Mouse (Mus musculus) gonadal fat pad, adult 2 months (tissue): ENCODE results near the gene Rplp1. TPM values are rescaled to one million over a fixed set of nuclear protein-coding genes. Genes with fewer than 3 reads are reported as not detected.

Experiments used
- DNase-seq: peaks from one replicate; pipeline ENCODE4 v3.0.0-alpha.2; 2012; ENCODE audit warnings: low read depth
- polyA plus RNA-seq: library from polyadenylated mRNA; depleted of rRNA; stranded (reverse); fragments of >200 nt; gene quantifications from 2 replicates; pipeline ENCODE4 v1.2.3, GENCODE M21; 2012; rRNA removed

Gene Rplp1
- 5,115 and 7,011 TPM in 2 replicates for polyA plus RNA-seq

GRCm38 (mm10) chr9:61914203-61914916, at the start of gene Rplp1:
Rplp1 (minus strand) TSS chr9:61914542.
- DNase-seq = peak; percentile 58

GRCm38 (mm10) chr9:61963356-61963755, 49.0 kb upstream of the Rplp1 start:
- DNase-seq = no peak

GRCm38 (mm10) chr9:61961181-61961580, 46.8 kb upstream of the Rplp1 start:
- no peak for DNase-seq

- DNase-seq = no peak
Measured at GRCm38 (mm10) chr9:61960753-61961152, 46.4 kb upstream of the Rplp1 start.

- no peak for DNase-seq
Measured at GRCm38 (mm10) chr9:61959921-61960569, 45.7 kb upstream of the Rplp1 start.

GRCm38 (mm10) chr9:61954707-61955106, 40.4 kb upstream of the Rplp1 start:
- DNase-seq = no peak

- peak; percentile 47 for DNase-seq
Measured at GRCm38 (mm10) chr9:61952241-61952640, 37.9 kb upstream of the Rplp1 start.

- DNase-seq = no peak
Measured at GRCm38 (mm10) chr9:61947402-61948346, 33.3 kb upstream of the Rplp1 start.

GRCm38 (mm10) chr9:61946623-61947401, 32.5 kb upstream of the Rplp1 start, which contains the start of gene Kif23:
Kif23 (minus strand) TSS chr9:61946774.
- peak; percentile 23 for DNase-seq

- DNase-seq = no peak
Measured at GRCm38 (mm10) chr9:61945973-61946611, 31.8 kb upstream of the Rplp1 start.

- DNase-seq = no peak
Measured at GRCm38 (mm10) chr9:61941054-61941453, 26.7 kb upstream of the Rplp1 start.

- no peak for DNase-seq
Measured at GRCm38 (mm10) chr9:61933333-61933732, 19.0 kb upstream of the Rplp1 start.

GRCm38 (mm10) chr9:61932009-61932408, 17.7 kb upstream of the Rplp1 start:
- DNase-seq = no peak

- no peak for DNase-seq
Measured at GRCm38 (mm10) chr9:61925086-61925660, 10.8 kb upstream of the Rplp1 start.

- DNase-seq = no peak
Measured at GRCm38 (mm10) chr9:61920331-61920730, 6.0 kb upstream of the Rplp1 start.

- DNase-seq = no peak
Measured at GRCm38 (mm10) chr9:61919464-61919863, 5.1 kb upstream of the Rplp1 start.

GRCm38 (mm10) chr9:61917436-61917835, 3.1 kb upstream of the Rplp1 start:
- DNase-seq = no peak

GRCm38 (mm10) chr9:61916986-61917385, 2.6 kb upstream of the Rplp1 start:
- DNase-seq = no peak

- no peak for DNase-seq
Measured at GRCm38 (mm10) chr9:61915393-61916005, 1.2 kb upstream of the Rplp1 start.

GRCm38 (mm10) chr9:61914917-61915300, 567 bp upstream of the Rplp1 start:
- no peak for DNase-seq
